Mouse (Mus musculus): Measurements from ENCODE around the gene Rplp2.
"Not testable (repeated sequence)": the region's sequence is repeated elsewhere in the genome, so short reads cannot be mapped to it uniquely, and the experiment has no call there.

The Rplp2 gene

DNA sequence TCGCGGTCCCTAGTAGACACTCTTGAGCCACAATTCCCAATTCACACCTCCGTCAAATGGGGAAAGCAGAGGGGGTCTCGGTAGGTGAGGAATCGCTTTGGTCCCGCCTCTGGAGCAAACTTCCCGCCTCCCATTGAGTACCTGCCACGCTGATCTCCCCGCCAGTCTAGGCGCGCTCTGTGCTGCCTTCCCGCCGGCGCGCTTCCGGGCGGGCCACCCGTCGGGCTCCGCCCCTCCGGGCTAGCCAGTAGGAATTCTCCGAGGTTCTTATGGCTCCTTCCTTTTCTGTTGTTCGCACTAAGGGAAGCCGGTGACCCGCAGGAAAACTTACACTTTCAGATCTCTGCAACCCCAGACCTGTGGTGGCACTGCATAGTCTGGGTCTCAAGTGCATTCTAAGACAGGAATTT is 3.3 kb upstream of the Rplp2 start, which contains the start of gene Pidd1:
TSS of gene Pidd1 (minus strand) at position 198 of the 410 bp plus-strand sequence.
- peak; percentile 52 to 55 for DNase-seq (ENCODE audit: low spot score in 2 of 2)

DNA sequence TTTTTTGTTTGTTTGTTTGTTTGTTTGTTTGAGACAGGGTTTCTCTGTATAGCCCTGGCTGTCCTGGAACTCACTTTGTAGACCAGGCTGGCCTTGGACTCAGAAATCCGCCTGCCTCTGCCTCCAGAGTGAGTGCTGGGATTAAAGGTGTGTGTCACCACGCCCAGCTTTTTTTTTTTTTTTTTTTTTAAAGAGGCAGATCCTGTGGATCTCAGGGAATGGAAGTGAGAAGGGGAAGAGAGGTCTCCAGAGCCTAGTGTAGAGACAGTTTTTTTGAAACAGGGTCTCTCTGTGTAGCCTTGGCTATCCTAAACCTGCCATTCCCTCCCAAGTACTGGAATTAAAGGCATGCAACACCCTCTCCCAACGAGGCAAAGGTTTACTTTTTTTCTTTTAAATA is 796 bp upstream of the Rplp2 start:
- DNase-seq (ENCODE audit: low spot score in 2 of 2), result not testable (repeated sequence)

DNA sequence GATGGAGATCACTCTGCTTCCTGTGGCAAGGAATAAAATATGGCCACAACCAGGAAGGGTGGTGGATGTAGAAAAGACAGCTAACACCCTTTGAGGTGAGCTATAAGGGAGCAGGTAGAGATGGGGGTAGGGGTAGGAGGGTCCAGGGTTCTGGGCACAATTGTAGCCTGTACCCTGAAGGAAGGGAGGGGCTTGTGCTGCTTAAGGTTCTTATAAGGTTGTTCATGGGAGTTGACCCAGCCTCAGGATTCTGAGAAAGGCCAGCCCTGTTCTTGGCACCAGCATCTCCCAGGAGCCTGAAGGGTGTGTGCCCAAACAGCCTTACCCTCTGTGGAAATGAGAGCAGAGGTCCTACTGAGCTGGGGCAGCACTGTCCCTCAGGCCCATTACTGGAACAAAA is 4.8 kb downstream of the Rplp2 start:
- DNase-seq (ENCODE audit: low spot score in 2 of 2), result no peak

DNA sequence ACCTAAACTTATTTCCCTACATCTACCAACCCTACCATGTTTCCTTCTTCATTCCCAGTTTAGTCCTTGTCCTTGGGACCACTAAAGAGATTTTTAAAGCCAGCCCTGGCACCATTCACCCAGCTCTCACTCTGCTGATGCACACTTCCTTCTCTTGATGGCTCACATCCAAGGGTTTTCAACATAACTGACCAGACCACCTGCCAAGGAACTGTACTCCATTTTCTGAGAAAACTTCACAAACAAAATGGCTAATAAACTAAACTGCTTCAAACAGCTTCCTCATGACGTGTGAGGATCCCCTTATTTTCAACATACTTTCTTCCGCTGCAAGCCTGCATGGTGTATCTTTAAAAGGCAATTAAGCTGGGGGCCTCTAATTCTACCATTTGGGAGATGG is 6.5 kb downstream of the Rplp2 start:
- no peak for DNase-seq (ENCODE audit: low spot score in 2 of 2)

DNA sequence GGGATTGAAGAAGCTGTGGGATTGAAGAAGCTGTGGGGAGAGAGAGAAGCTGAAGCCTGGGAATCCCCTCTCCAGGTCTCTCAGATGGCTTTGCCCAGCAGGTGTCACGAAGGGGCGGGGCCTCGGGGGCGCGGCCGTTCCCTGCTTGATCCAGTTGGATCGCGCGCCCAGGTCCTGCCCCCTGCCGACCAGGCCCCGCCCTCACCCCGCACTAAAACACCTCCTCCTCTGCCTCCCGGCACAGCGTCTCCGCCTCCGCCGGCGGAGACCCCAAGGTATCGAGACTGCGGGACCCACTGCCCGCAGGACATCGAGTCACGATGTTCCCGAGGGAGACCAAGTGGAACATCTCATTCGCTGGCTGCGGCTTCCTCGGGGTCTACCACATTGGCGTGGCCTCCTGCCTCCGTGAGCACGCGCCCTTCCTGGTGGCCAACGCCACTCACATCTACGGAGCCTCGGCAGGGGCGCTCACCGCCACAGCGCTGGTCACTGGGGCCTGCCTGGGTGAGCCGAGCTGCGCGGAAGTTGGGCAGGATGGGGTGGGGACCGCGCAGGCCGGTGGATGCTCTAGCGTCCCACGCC is 7.9 kb downstream of the Rplp2 start, which contains the start of gene Pnpla2:
TSS of gene Pnpla2 (plus strand) at position 232 of the 585 bp plus-strand sequence.
- peak; percentile 95 for DNase-seq (ENCODE audit: low spot score in 2 of 2)

DNA sequence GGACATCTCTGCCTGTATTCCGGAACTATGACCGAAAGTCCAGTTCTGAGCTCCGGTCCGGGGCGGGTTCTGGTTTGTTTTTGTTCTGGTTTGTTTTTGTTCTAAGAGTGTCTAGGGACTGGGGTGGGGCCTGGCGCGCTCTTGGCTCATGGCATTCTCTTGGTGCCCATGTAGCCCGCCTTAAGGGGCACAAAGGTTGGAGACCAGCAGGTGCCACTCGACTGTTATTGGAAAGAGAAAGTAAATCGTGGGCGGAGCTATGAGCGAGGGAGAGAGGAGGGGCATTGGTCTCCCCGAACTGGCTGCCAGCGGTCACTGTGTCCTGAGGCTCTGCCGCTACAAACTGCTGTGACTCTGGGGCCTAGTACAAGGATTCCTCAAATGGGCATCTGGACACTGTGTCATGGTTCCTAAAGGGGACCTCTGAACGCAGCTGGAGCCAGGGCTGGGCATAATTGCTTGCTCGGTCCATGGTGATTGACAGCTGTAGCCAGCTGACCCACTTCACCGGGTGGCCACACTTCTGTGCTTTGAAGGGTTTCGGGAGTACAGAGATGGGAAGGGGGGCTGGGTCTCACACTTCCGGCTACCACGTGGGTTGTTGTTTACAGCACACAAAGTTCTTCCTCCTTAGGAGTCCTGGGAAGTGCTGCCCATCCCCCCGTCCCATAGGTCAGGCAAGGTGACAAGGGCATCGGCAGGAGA is 8.6 kb downstream of the Rplp2 start:
- DNase-seq (ENCODE audit: low spot score in 2 of 2), result peak in 1 of 2 experiments; percentile 62

DNA sequence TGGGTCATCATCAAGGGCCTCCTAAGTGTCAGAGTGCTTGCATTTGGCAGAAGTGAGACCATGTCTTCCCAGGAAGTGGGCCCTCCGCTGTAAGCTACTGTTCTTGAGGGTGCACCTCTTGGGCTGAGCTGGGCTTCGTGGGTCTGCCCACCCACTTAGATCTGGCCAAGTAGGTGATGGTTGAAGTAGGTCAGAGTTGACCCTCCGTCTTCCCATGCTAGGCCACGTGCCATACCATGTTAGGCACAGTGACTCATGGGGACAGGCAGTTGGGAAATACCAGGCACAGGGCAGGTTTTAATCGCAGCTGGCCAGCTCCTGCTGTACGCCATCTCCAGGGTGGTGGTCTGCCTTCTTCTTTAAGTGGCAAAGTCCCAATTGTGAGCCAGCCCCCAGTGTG is 9.6 kb downstream of the Rplp2 start:
- DNase-seq (ENCODE audit: low spot score in 2 of 2), result peak in 1 of 2 experiments; percentile 25

DNA sequence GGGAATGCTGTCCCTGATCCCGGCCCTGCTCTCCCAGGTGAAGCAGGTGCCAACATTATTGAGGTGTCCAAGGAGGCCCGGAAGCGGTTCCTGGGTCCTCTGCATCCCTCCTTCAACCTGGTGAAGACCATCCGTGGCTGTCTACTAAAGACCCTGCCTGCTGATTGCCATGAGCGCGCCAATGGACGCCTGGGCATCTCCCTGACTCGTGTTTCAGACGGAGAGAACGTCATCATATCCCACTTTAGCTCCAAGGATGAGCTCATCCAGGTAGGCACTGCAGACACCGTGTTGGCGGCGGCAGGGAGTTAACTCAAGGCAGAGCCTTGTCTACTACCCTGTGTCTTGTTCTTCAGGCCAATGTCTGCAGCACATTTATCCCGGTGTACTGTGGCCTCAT is 10.1 kb downstream of the Rplp2 start:
- DNase-seq (ENCODE audit: low spot score in 2 of 2), result peak in 1 of 2 experiments; percentile 21

DNA sequence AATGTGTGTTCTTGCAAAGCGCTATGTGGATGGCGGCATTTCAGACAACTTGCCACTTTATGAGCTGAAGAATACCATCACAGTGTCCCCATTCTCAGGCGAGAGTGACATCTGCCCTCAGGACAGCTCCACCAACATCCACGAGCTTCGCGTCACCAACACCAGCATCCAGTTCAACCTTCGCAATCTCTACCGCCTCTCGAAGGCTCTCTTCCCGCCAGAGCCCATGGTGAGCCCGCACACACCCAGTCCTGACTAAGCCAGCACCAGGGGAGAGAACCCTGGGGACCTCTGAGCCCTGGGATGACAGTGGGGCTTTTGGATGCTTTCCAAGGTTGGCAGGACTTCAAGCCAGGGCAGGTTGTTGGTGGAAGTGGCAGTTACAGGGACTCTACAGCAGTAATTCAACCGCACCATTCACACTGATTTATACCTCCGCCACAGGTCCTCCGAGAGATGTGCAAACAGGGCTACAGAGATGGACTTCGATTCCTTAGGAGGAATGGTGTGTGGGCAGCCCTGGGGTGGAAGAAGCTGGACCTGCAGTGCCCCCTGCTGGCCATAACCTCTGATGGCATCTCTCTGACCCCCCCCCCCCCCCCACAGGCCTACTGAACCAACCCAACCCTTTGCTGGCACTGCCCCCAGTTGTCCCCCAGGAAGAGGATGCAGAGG is 11.0 kb downstream of the Rplp2 start:
- peak in 1 of 2 experiments; percentile 29 for DNase-seq (ENCODE audit: low spot score in 2 of 2)

DNA sequence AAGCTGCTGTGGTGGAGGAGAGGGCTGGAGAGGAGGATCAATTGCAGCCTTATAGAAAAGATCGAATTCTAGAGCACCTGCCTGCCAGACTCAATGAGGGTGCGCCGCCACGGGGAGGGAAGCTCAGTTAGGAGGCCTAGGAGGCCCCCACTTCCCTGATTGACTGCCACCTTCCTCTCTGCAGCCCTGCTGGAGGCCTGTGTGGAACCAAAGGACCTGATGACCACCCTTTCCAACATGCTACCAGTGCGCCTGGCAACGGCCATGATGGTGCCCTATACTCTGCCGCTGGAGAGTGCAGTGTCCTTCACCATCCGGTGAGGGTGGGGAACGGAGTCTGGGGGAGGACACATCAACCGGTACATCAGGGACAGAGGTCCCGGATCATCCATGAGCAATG is 11.5 kb downstream of the Rplp2 start:
- peak in 1 of 2 experiments; percentile 21 for DNase-seq (ENCODE audit: low spot score in 2 of 2)

DNA sequence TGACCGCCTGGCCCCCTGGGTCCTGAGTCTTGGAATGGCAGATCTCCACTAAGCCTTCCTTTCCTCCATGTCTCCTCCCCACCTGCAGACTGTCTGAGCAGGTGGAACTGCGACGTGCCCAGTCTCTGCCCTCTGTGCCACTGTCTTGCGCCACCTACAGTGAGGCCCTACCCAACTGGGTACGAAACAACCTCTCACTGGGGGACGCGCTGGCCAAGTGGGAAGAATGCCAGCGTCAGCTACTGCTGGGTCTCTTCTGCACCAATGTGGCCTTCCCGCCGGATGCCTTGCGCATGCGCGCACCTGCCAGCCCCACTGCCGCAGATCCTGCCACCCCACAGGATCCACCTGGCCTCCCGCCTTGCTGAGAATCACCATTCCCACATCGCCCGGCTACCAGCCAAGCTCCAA is 12.1 kb downstream of the Rplp2 start:
- DNase-seq (ENCODE audit: low spot score in 2 of 2), result peak in 1 of 2 experiments; percentile 24

DNA sequence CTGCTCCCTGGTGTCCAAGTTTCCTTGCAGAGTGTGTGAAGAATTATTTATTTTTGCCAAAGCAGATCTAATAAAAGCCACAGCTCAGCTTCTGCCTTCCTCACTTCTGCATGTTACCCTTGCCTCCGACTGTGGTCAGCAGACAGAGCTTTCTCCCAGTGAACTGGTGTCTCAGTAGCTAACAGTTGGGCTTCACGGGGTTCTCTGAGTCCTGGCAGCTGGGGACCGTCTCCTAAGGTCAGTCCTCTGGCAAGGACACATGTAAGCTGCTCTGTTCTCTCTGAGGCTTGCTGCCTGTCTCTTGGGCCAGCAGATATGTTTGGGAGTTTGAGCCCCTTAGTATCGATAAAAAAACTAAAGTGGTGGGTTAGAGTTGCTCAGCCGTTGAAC is 12.8 kb downstream of the Rplp2 start:
- DNase-seq (ENCODE audit: low spot score in 2 of 2), result no peak

DNA sequence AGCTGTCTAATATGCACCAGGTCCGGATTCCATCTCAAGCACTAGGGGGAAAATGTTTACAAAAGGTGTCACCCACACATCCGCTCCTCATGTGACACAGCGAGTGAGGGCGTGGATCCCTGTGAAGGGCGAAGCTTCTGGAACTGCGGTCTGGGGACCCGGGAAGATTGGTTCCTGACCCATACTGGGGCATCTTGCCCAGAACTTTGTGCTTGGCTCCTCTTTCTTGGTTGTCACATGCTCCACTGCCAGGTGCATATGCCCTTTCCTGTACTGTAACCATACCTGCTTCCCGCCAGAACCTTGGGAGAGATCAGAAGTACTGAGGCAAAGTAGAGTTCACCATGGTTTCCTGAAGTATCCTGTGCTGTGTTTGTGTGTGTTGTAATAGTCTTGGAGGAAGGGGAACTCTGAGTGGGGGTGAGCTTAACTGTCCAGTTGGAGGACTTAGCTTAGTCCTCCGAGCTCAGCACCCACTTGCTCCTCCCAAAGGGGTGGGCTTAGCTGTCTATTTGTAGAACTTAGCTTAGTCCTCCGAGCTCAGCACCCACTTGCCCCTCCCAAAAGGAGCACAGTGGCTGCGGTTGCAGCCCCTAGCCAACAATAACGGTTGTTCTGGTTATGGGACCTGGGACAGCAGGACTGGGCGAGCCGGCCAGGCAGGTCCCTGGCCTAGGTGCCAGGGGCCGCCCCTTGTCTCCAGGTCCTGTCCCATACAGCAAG is 13.4 kb downstream of the Rplp2 start, which contains the start of gene Cracr2b:
TSS of gene Cracr2b (plus strand) at position 704 of the 723 bp plus-strand sequence.
- DNase-seq (ENCODE audit: low spot score in 2 of 2), result peak in 1 of 2 experiments; percentile 39

DNA sequence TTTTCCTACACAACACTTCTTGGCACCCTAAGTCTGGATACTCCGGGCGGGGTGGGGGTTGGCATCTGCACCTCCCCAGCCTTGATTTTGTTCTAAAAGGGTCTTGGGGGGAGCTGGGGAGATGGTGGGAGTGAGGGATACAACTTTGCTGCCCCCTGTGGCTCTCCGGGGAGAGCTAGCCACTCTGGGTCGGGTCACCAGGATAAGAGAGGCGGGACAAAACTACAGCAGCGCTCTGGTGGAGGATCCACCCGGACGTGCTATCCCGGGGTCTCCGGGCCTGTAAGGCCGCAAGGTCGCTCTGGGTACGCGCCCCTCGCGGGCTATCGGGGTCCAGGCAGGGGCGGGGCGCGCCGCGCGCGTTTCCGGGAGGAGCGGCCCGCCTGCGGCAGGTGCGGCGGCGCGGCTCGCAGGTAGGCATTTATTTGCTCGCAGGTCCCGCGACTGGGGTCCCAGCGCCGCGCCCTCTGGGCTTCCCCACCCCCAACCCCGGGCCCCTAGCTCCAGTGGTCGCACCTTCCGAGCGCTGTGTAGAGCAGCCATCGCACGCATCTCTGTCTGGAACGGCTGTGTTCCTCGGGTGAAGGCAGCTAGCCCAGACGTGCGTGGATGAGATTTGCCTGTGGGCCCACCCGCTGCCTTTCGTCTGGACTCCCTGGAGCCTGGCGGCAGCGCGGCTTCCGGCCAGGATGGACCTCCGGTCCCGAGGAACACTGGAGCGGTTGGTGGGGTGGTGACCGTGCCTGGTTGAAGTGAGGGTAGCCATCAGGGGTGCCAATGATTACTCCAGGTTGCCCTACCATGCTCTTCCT is 14.6 kb downstream of the Rplp2 start:
- DNase-seq (ENCODE audit: low spot score in 2 of 2), result peak in 1 of 2 experiments; percentile 24

DNA sequence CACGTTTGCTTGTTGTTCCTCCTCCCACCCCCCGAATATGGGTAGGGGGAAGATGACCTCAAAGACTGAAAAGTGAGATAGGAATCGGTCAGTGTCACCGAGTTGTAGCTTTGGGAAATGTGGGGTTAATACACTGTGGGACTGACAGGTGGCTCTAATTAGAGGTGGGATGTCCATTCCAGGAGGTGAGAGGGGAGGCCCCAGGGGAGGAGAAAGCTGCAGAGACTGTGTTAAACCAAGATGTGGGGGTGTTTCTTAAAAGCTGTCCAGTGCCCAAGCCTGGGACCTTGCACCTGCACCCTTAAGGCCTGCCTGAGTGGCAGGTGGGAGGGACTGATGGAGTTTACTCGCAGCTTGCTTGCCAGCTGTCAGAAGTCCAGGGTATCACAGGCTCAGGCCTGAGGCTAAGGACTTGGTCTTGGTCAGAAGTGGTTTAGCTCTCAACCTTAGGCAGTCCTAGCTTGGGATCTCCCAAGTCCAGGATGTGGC is 15.2 kb downstream of the Rplp2 start:
- DNase-seq (ENCODE audit: low spot score in 2 of 2), result peak in 1 of 2 experiments; percentile 20

DNA sequence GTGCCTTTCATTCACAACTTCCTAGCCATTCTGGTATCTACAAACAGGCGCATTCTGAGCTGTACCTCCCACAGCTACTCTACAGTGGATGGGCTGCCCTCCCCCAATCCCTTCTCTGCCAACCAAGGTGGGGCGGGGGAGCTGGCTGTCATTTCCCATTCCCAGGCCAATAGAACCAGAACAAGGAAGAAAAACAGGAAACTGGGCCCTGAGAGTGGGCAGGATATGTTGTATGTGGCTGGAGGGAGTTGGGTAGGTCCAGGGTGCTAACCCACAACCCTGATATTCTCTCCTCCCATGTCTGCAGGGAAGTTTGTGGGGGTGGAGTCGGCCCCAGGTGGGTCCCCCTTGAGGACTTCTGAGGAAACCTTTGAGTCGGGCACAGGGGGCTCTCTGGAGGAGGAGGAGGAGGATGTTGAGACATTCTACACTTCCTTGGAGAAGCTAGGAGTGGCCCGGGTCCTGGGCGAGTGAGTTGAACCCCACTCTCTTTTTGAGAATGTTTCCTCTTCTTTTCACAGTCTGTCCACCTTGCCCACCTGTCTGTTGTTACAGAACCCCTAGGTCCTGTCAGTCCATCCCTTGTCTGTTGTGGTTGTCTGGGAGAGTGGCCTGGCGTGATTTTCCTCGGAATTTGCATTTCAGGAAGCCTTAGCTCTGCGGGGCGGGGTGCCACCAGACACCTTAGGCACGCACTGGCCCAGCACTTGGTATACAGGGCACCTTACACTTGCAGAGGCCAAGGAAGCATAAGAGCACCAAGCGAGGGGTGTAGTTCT is 16.8 kb downstream of the Rplp2 start:
- DNase-seq (ENCODE audit: low spot score in 2 of 2), result no peak

DNA sequence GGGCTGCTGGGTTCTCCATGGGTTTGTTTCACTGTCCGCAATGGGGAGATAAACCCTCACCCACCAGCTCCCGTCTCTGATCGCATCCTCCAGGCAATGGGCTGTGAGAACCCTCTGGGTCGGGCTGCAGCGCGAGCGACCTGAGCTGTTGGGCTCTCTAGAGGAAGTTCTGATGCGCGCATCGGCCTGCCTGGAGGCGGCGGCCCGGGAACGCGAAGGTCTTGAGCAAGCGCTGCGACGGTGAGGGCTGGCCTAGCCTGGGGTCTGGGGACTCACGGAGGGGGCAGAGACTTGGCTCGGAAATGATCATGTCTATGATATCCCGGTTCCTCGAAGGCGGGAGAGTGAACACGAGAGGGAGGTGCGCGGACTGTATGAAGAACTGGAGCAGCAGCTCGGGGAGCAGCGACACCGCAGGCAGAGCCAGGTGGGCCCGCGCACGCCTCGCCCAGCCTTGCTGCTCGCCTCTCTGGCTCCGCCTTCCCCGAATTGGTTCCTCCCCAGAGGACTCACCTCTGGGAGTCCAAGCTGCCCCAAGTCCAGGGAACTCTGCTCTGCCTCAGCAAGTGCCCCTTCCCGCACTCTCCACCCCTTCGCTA is 17.5 kb downstream of the Rplp2 start:
- DNase-seq (ENCODE audit: low spot score in 2 of 2), result peak in 1 of 2 experiments; percentile 40

DNA sequence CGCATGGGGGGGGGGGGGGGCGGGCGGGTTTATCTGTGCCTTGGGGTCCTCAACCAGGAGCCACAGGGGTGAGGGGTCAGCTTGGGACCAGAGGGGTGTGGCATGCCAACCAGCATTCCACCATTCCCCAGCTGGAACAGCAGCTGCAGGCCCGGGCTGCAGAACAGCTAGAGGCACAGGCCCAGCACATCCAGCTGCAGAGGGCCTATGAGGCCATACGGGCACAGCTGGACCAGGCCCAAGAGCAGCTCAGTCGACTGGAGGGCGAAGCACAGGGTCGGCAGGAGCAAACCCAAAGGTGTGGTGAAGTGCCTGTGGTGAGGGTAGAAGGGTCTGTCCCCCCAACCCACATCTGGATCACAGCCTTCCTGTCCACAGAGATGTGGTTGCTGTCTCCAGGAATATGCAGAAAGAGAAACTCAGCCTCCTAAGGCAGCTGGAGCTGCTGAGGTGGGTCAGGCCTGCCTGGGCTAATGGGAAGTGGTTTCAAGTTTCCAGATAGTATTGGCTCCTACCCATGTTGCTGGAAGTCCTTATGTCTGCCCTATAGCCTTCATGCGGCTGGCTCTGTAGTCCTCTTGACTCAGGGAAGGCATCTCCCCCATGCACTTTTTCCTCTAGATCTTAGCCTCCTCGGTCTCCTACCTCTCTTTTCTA is 18.3 kb downstream of the Rplp2 start:
- no peak for DNase-seq (ENCODE audit: low spot score in 2 of 2)

DNA sequence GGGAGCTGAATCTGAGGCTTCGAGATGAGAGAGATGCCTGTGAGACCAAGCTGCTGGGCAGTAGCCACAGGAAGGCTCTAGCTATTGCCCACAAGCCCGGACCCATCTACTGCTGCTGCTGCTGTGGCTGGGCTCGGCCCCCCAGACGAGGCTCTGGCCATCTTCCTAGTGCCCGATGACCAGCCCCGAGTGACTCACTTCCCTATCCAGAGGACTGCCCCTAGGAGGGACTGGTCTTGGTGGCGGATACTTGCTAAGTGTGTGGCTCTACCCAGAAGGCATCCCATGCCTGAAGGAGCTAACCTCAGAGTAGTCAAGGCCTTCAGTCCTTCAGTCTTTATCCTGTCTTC is 18.9 kb downstream of the Rplp2 start:
- DNase-seq (ENCODE audit: low spot score in 2 of 2), result peak in 1 of 2 experiments; percentile 28
